Mouse (Mus musculus) heart, embryonic 11.5 days (tissue): ENCODE measurements at regions not wholly inside any gene's neighbourhood (a gene's known extent, or its start where the extent isn't known, plus 50 kb on each side); places are given as distances from the start of the nearest gene placed in this dataset.
"Not testable (repeated sequence)": the region's sequence is repeated elsewhere in the genome, so short reads cannot be mapped to it uniquely, and the experiment has no call there.

Experiments used
- ATAC-seq: fragments of 200-750 bp; cut with Nextera tagmentation; replicated peaks from 2 replicates; pipeline ENCODE4 v1.8.0; 2017; ENCODE audit warnings: moderate library complexity; ENCODE audit not compliant: insufficient number of reproducible peaks, low FRiP score, low TSS enrichment
- H3K27ac ChIP-seq: fragments of 300-500 bp; sonication (generic); 2 replicates; pipeline ENCODE4 v1.5.1; 2014; ENCODE audit warnings: mild to moderate bottlenecking, low read depth, low read length
- H3K27me3 ChIP-seq: fragments of 300-500 bp; sonication (generic); 2 replicates; pipeline ENCODE4 v1.6.1; 2014; ENCODE audit warnings: mild to moderate bottlenecking, low read length, mixed read lengths; ENCODE audit not compliant: control insufficient read depth, insufficient read depth
- H3K36me3 ChIP-seq: fragments of 300-500 bp; sonication (generic); 2 replicates; pipeline ENCODE4 v1.6.1; 2014; ENCODE audit warnings: mild to moderate bottlenecking, low read length, moderate library complexity, mixed read lengths; ENCODE audit not compliant: control insufficient read depth, insufficient read depth
- H3K4me1 ChIP-seq: fragments of 300-500 bp; sonication (generic); 2 replicates; pipeline ENCODE4 v1.6.1; 2014; ENCODE audit warnings: low read length; ENCODE audit not compliant: control insufficient read depth, insufficient read depth
- H3K4me2 ChIP-seq: fragments of 300-500 bp; sonication (generic); 2 replicates; pipeline ENCODE4 v1.6.1; 2014; ENCODE audit warnings: mild to moderate bottlenecking, moderate library complexity
- H3K4me3 ChIP-seq: fragments of 300-500 bp; sonication (generic); 2 replicates; pipeline ENCODE4 v1.5.1; 2014; ENCODE audit warnings: low read depth, low read length
- H3K9ac ChIP-seq: fragments of 300-500 bp; sonication (generic); 2 replicates; pipeline ENCODE4 v1.6.1; 2014; ENCODE audit warnings: mild to moderate bottlenecking, low read depth, low read length, moderate library complexity
- H3K9me3 ChIP-seq: fragments of 300-500 bp; sonication (generic); replicated peaks from 2 replicates; pipeline ENCODE4 v1.6.1; 2016; ENCODE audit warnings: low read length; ENCODE audit not compliant: control insufficient read depth
- WGBS: fragments of 180-500 bp; shearing (Covaris S2); extraction: QIAGEN DNeasy Blood & Tissue Kit; methylation state at CpG from one replicate; pipeline ENCODE4 v1.1.7; 2014; ENCODE audit not compliant: insufficient replicate concordance; 5-methylcytosine and 5-hydroxymethylcytosine counted together

- no CpG with 5 or more reads among the region's 3 CpGs for WGBS
- not testable (repeated sequence) for H3K4me1 ChIP-seq, ATAC-seq, H3K4me3 ChIP-seq, H3K4me2 ChIP-seq, H3K36me3 ChIP-seq, H3K27ac ChIP-seq, H3K27me3 ChIP-seq, H3K9me3 ChIP-seq, H3K9ac ChIP-seq
These were observed 68.3 kb upstream of the Gm21119 start for GRCm38 (mm10) chr8:20546401-20546800.

GRCm38 (mm10) chr8:20550054-20550778 is 64.5 kb upstream of the Gm21119 start:
- ATAC-seq, result peak; percentile 99
- H3K9me3 ChIP-seq, H3K27me3 ChIP-seq, H3K4me1 ChIP-seq, H3K36me3 ChIP-seq: not testable (repeated sequence)
- Histone ChIP-seq H3K27ac (peak overlapping the region; percentile 76), H3K4me2 (peak overlapping the region; percentile 51), H3K4me3 (peak overlapping the region; percentile 63), H3K9ac (peak overlapping the region; percentile 90)
- 7% methylated on average over 61 of the region's 64 CpGs for WGBS

- H3K9me3 ChIP-seq, H3K36me3 ChIP-seq, H3K4me1 ChIP-seq, H3K4me3 ChIP-seq, H3K9ac ChIP-seq, H3K27ac ChIP-seq, H3K4me2 ChIP-seq, H3K27me3 ChIP-seq: not testable (repeated sequence)
- WGBS, result no CpG with 5 or more reads among the region's 6 CpGs
- peak; percentile 35 for ATAC-seq
These were observed 58.1 kb upstream of the Gm21119 start for GRCm38 (mm10) chr8:20556501-20557181.

- H3K9ac ChIP-seq, H3K27me3 ChIP-seq, H3K36me3 ChIP-seq, H3K27ac ChIP-seq, H3K4me1 ChIP-seq, H3K9me3 ChIP-seq, H3K4me3 ChIP-seq: not testable (repeated sequence)
- peak; percentile 75 for ATAC-seq
- peak overlapping the region; percentile 40; the same call in 1 of the 2 replicates for H3K4me2 ChIP-seq
- 74% methylated on average over 7 of the region's 8 CpGs for WGBS
These were observed 57.5 kb upstream of the Gm21119 start for GRCm38 (mm10) chr8:20557184-20557583.

GRCm38 (mm10) chr8:20557609-20558008 is 57.1 kb upstream of the Gm21119 start:
- H3K9ac ChIP-seq, H3K4me1 ChIP-seq, H3K9me3 ChIP-seq, H3K27ac ChIP-seq, H3K36me3 ChIP-seq, H3K27me3 ChIP-seq: not testable (repeated sequence)
- Histone ChIP-seq H3K4me2 (peak overlapping the region; percentile 43), H3K4me3 (peak overlapping the region; percentile 28; the same call in 1 of the 2 replicates)
- 43% methylated on average over 40 of the region's 47 CpGs for WGBS
- peak; percentile 97 for ATAC-seq
